Mouse (Mus musculus) heart, postnatal 0 days (tissue): ENCODE results near the gene Mob1b. TPM values are rescaled to one million over a fixed set of nuclear protein-coding genes. Genes with fewer than 3 reads are reported as not detected.

Source experiments
- ATAC-seq: fragments of 200-750 bp; cut with Nextera tagmentation; 2 replicates; pipeline ENCODE4 v1.8.0; 2017; ENCODE audit warnings: low read depth, moderate number of reproducible peaks, moderate library complexity; ENCODE audit not compliant: insufficient read depth
- DNase-seq: peaks from one replicate; pipeline ENCODE4 v3.0.0-alpha.2; 2016; ENCODE audit warnings: low spot score
- H3K27ac ChIP-seq: fragments of 300-500 bp; sonication (generic); 2 replicates; pipeline ENCODE4 v1.5.1; 2014; ENCODE audit warnings: low read depth, mild to moderate bottlenecking
- H3K27me3 ChIP-seq: fragments of 300-500 bp; sonication (generic); 2 replicates; pipeline ENCODE4 v1.6.1; 2014; ENCODE audit warnings: low read length, mixed read lengths; ENCODE audit not compliant: control insufficient read depth, insufficient read depth
- H3K36me3 ChIP-seq: fragments of 300-500 bp; sonication (generic); replicated peaks from 2 replicates; pipeline ENCODE4 v1.6.1; 2014; ENCODE audit warnings: low read length, mixed read lengths; ENCODE audit not compliant: control insufficient read depth, insufficient read depth
- H3K4me1 ChIP-seq: fragments of 300-500 bp; sonication (generic); 2 replicates; pipeline ENCODE4 v1.6.1; 2014; ENCODE audit warnings: antibody characterized with exemption; ENCODE audit not compliant: control insufficient read depth, insufficient read depth
- H3K4me2 ChIP-seq: fragments of 300-500 bp; sonication (generic); 2 replicates; pipeline ENCODE4 v1.6.1; 2014; ENCODE audit warnings: low read depth, mild to moderate bottlenecking, low read length, moderate library complexity
- H3K4me3 ChIP-seq: fragments of 300-500 bp; sonication (generic); 2 replicates; pipeline ENCODE4 v1.5.1; 2014; ENCODE audit warnings: low read depth, low read length
- H3K9ac ChIP-seq: fragments of 300-500 bp; sonication (generic); replicated peaks from 2 replicates; pipeline ENCODE4 v1.6.1; 2014; ENCODE audit warnings: low read depth, low read length, mixed read lengths
- H3K9me3 ChIP-seq: fragments of 300-500 bp; sonication (generic); replicated peaks from 2 replicates; pipeline ENCODE4 v1.6.1; 2016; ENCODE audit warnings: low read length; ENCODE audit not compliant: control insufficient read depth
- CTCF ChIP-seq: IDR thresholded peaks from 2 replicates; pipeline ENCODE4 v1.5.1; 2016; ENCODE audit warnings: antibody characterized with exemption, control low read depth, low read depth
- EP300 ChIP-seq: IDR thresholded peaks from 2 replicates; pipeline ENCODE4 v1.6.1; 2016; ENCODE audit warnings: antibody characterized with exemption, low read depth
- WGBS: fragments of 180-500 bp; shearing (Covaris S2); extraction: QIAGEN DNeasy Blood & Tissue Kit; methylation state at CpG from one replicate; pipeline ENCODE4 v1.1.7; 2014; 5-methylcytosine and 5-hydroxymethylcytosine counted together
- polyA plus RNA-seq: library from polyadenylated mRNA; unstranded; fragments of >200 nt; fragmentation: Nextera tagmentation; extraction: Ambion mirVana; gene quantifications from 2 replicates; pipeline ENCODE4 v1.2.1, GENCODE M21; 2015
- total RNA-seq: library from RNA; depleted of rRNA; stranded (reverse); fragments of >200 nt; gene quantifications from 2 replicates; pipeline ENCODE4 v1.2.3, GENCODE M21; 2014; ENCODE audit warnings: low replicate concordance; rRNA removed

Mob1b gene
- total RNA-seq (19.7 and 25.8 TPM in 2 replicates), polyA plus RNA-seq (14.4 and 17.2 TPM in 2 replicates)

DNA sequence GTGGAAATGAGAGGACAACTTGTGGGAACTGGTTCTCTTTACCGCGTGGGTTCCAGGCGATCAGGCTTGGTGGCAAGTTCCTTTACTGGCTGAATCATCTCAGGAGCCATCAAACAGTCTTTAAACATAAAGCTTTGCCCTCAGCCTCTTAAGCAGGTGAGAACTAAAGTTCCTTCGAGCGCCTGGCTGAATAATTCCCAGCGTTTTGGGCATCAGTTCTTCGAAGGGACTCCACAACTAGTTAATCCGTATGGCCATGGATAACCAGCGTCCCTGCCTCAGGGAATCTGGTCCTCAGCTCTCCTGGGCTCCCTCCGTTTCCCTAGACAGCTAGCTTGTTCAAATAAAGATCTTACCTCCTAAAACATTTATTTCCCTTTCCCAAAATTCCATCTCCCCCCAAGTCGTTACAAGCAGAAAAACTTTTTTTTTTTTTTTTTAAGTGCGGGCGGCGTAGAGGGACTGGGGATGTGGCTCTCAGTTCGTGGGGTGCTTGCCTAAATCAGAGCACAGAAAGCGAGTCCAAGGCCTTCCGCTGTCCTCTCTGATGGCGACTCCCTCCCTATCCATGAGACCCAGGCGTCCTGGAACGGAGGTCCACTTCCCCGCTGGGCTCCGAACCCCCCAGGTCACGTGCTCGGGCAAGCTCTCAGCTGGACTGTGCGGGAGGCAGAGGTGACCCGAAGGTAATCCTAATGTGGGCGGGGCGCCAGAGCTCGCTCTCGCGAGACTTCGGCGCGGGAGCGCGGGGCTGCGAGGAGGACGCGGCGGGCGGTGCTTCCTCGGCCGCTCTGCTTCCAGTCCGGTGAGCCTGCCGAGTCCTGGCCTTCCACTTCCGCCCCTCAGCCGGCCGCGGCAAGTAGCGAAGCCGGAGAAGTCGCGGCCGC lies at the start of gene Mob1b:
Mob1b (plus strand) TSS at position 740 of the 887 bp plus-strand sequence.
- Histone ChIP-seq H3K9ac (peak within 1 kb of the TSS; percentile 96), H3K4me1 (peaks cover 27% of the 10 kb centered on the region), H3K9me3 (no peaks in the 10 kb centered on the region), H3K4me3 (peak within 1 kb of the TSS; percentile 95), H3K4me2 (peak within 1 kb of the TSS; percentile 96), H3K27me3 (no peaks in the 10 kb centered on the region), H3K36me3 (no peaks in the 10 kb centered on the region), H3K27ac (peak within 1 kb of the TSS; percentile 96)
- DNase-seq: peak; percentile 93
- peak; percentile 96 for ATAC-seq
- no peak for TF ChIP-seq CTCF
- TF ChIP-seq EP300: peak; percentile 79
- WGBS: under 1% methylated on average over 49 of the region's 54 CpGs

- peak overlapping the region; percentile 99 for H3K9ac ChIP-seq
- no peaks in the 10 kb centered on the region for H3K9me3 ChIP-seq
- H3K4me2 ChIP-seq: peak overlapping the region; percentile 88
- WGBS: 1% methylated on average over 46 of the region's 47 CpGs
- H3K4me3 ChIP-seq: peak overlapping the region; percentile 93
- H3K27ac ChIP-seq: peak overlapping the region; percentile 99
- no peak for TF ChIP-seq CTCF
- TF ChIP-seq EP300: no peak
- H3K27me3 ChIP-seq: no peaks in the 10 kb centered on the region
- DNase-seq: peak; percentile 68
- H3K4me1 ChIP-seq: peaks cover 4% of the 10 kb centered on the region; the same call in 1 of the 2 replicates
- peak; percentile 56 for ATAC-seq
- peaks cover 29% of the 10 kb centered on the region for H3K36me3 ChIP-seq
Measured at GRCm38 (mm10) chr5:88674703-88675442, 45.8 kb upstream of the Mob1b start.

DNA sequence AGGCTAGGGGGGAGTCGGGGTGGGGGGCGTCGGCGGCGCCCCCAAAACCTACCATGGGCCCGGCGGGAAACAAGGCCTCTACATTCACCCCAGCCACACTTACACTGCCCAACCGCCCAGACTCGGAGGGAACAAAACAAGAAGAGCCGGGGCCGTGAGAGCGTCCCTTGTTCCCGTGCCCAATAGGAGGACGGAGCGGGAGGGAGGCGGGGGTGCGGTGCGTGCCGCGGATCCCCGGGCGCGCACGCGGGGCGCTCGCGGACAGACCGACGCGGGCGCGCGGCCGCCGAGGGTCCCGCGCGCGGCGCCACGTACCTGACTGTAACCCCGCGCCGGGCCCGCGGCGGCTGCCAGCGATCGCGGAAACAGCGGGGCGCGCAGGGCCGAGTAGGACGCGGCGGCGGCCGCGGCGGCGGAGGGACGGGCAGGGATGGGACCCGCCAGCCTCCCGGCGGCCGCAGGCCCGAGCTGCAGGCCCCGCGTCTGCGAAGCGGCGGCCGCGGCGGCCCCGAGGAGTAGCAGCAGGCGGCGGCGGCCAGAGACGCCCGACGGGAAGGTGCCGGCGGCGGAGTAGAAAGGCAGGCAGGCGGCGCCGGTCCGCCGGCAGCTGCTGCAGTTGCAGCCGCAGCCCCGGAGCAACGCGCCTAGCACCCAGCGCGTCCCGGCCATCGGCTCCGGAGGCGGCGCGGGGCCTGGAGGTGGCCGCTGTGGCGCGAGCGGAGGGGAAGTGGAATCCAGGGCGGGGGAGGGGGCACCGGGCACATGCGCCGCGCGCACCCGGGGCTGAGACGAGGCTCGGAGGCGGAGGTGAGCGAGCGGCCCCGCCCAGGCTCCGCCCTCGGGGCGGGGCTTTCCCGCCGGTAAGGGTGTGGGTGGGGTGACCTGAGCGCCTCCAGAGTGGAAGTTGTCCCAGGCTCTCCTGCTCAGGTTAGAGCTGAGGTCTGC lies 44.9 kb upstream of the Mob1b start, which contains the start of gene Grsf1:
Grsf1 (minus strand) TSS at position 729 of the 945 bp plus-strand sequence.
- Histone ChIP-seq H3K4me1 (peaks cover 4% of the 10 kb centered on the region; the same call in 1 of the 2 replicates), H3K27ac (peak within 1 kb of the TSS; percentile 99), H3K27me3 (no peaks in the 10 kb centered on the region), H3K4me2 (peak within 1 kb of the TSS; percentile 88), H3K36me3 (peaks cover 21% of the 10 kb centered on the region), H3K4me3 (peak within 1 kb of the TSS; percentile 93), H3K9me3 (no peaks in the 10 kb centered on the region), H3K9ac (peak within 1 kb of the TSS; percentile 99)
- under 1% methylated on average over 63 of the region's 127 CpGs for WGBS
- TF ChIP-seq CTCF (no peak), EP300 (no peak)
- ATAC-seq (peak; percentile 92), DNase-seq (peak; percentile 89)

- Histone ChIP-seq H3K9me3 (no peaks in the 10 kb centered on the region), H3K36me3 (no peaks in the 10 kb centered on the region), H3K4me2 (no peak overlapping the region), H3K9ac (no peak overlapping the region), H3K27ac (no peak overlapping the region), H3K27me3 (no peaks in the 10 kb centered on the region), H3K4me3 (no peak overlapping the region), H3K4me1 (peaks cover under 1% of the 10 kb centered on the region; the same call in 1 of the 2 replicates)
- no peak for DNase-seq
- no peak for ATAC-seq
- 41% methylated on average over 7 of the region's 7 CpGs for WGBS
- TF ChIP-seq EP300 (no peak), CTCF (no peak)
Measured at GRCm38 (mm10) chr5:88678929-88679328, 41.7 kb upstream of the Mob1b start.
